Mouse (Mus musculus) olfactory bulb, adult 2 months (tissue): Measurements from ENCODE around the gene Hist1h4h.

ENCODE experiments used
- CTCF ChIP-seq: fragments of 200-500 bp; IDR thresholded peaks from 2 replicates; pipeline ENCODE4 v1.5.1; 2012; ENCODE audit warnings: low read depth, mild to moderate bottlenecking, low read length, moderate library complexity; ENCODE audit not compliant: insufficient read depth
- POLR2A ChIP-seq: fragments of 200-500 bp; IDR thresholded peaks from 2 replicates; pipeline ENCODE4 v1.6.1; 2012; ENCODE audit warnings: mild to moderate bottlenecking, low read depth, low read length, moderate library complexity; ENCODE audit not compliant: insufficient read depth

- no peak for TF ChIP-seq CTCF
- TF ChIP-seq POLR2A = no peak
Measured at GRCm38 (mm10) chr13:23513517-23513916, 17.3 kb upstream of the Hist1h4h start.
